Mouse (Mus musculus) urinary bladder, adult 18-20 months (tissue): ENCODE measurements around the gene Zfp653.

Experiments used
- DNase-seq, 2 experiments: peaks; one replicate each; pipeline ENCODE4 v3.0.0; 2022; ENCODE audit warnings: low spot score in 2 of 2, mixed read lengths in 2 of 2

Gene Zfp653

DNA sequence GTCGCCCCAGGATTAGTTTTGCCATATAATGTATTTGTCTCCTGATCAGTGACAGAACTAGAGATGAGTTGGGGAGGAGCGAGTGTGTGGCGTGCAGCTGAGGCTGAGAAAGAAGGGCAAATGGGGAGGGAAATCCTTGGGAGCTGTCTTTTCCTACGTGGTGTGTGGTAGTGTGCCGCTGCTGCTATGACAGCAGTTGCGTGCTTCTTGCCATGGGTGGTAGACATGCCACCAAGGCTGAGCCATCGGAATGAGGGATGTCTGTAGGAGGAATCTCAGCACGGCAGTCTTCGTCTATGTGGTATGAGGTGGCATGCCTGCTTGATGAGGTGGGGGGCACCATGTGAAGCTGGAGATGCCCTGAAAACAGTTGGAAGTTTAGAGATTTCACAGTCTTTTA is 40.8 kb downstream of the Zfp653 start:
- no peak for DNase-seq

DNA sequence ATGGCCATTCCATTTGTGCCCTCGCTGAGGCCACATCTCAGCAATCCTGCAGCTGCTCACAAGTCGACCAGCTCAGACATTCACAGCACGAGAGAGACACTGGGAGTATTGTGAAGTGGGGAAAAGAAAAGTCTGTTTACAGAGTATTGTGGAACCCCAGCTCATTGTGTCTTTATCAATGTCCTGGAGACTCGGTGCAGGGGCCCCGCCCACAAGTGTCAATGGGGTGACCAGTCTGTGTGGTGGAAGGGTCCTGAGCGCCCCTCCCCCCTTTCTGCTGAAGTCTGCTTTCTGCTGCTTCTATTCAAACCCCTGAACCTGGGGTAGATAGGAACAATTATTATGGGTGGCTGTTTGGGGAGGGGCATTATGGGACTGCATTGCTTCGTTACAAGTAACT is 42.7 kb downstream of the Zfp653 start:
- no peak for DNase-seq

DNA sequence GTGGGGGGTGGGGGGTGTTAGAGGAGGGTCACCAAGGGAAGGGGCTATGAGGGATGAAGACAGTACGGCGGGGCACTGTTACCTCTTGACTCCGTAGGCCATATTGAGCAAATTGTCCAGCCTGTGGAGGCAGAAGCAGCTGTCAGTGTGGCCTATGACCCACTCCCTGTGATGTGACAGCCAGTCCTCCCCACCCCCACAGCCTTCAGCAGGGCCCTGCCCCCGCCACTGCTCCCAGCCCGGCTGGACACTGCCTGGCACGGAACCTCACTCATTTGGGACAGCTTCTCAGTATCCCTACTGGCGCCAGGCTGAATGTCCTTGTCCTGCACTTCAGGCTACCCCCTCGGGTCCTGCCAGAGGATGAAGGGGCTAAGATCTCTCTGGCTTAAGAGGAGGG is 46.6 kb downstream of the Zfp653 start:
- DNase-seq: no peak

DNA sequence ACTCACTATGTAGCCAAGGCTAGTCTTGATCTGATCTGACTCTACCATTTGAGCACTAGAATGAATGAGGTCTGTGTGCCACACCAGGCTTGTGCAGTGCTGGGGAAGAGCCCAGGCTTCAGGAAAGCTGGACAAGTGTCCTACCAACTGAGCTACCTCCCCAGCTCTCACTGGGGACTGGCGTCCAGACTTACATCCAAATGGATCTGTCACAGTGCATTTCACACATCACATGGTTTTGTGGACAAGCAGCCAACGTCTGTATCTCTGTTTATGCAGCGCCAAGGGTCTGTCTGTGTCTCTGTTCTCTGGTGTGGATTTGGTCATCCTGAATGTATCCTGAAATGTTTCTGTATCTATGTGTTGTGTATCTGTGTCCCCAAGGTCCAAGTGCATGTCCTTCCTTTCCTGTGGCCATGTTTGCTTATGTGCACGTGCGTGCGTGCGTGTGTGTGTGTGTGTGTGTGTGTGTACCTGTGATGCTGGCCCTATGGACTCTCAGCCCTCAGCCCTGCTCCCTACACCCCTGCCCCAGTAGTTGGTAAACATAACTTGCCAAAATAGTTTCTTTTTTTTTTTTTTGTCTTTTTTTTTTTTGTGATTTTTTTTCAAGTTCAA is 53.9 kb downstream of the Zfp653 start:
- DNase-seq: no peak

DNA sequence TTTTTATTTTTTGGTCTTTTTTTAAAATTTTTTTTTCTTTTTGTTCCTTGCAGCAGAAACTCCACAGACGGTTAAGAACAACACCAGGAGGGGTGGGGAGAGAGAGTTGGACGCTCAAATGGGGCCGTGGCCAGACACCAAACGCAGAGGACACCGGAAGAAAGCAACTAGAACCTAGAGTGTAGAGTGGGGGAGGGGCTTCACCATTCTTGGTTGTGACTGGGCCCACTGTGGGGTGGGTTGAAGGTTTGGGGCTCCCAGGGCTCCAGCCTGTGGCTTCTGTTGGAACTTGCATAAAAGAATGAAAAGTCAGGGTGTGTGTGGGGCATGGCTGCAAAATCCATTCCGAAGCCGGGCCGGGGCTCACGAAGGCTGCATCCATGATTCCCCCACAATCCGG is 54.9 kb downstream of the Zfp653 start:
- no peak for DNase-seq

DNA sequence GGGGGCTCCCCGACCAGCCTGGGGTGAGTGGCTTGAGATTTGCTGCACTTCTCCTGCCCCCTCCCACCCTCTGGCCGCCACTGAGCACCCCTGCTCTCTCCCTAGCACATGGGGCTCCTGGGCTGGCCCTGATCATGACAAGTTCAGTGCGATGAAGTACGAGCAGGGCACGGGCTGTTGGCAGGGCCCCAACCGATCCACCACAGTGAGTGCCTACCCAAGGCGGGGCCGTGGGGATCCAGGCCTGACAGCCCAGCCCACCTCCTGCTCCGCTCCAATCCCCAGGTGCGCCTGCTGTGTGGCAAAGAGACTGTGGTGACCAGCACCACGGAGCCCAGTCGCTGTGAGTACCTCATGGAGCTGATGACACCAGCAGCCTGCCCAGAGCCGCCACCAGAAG is 58.4 kb downstream of the Zfp653 start:
- DNase-seq: no peak

DNA sequence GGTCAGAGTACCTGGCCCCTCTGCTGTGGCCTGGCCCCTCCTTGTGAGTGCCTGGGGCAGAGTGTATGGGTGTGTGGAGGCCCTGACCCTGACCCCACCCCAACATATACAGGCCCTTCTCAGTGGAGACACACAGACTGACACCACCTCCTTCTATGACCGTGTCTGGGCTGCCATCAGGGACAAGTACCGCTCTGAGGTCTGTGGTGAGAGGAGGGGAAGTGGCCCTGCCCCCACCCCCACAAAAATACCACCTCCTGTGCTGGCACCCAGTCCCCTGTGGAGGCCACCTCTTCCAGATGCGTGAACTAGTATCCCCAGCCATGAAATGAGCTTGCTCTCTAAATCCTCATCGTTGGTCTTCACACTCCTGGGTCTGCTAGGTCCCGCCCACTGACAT is 60.1 kb downstream of the Zfp653 start:
- no peak for DNase-seq
